Mouse (Mus musculus) G1E (cell line): Measurements from ENCODE around the gene Clec1a. TPM values are rescaled to one million over a fixed set of nuclear protein-coding genes. Genes with fewer than 3 reads are reported as not detected.

ENCODE experiments used
- ATAC-seq: 2 replicates; pipeline ENCODE4 v1.8.0; 2016; ENCODE audit warnings: mild to moderate bottlenecking; ENCODE audit not compliant: insufficient number of reproducible peaks, poor library complexity, low FRiP score, severe bottlenecking; ENCODE audit errors: extremely low read depth
- DNase-seq: peaks from one replicate; pipeline ENCODE4 v3.0.0; 2012; ENCODE audit warnings: low spot score
- H3K27me3 ChIP-seq: 2 replicates; pipeline ENCODE4 v1.6.1; 2012; ENCODE audit warnings: mild to moderate bottlenecking, low read length, inconsistent platforms; ENCODE audit not compliant: insufficient read depth
- H3K36me3 ChIP-seq: replicated peaks from 2 replicates; pipeline ENCODE3; 2012; ENCODE audit warnings: mild to moderate bottlenecking, inconsistent platforms
- H3K4me1 ChIP-seq: 2 replicates; pipeline ENCODE4 v1.6.1; 2012; ENCODE audit warnings: low read depth, low read length, inconsistent platforms, mixed read lengths; ENCODE audit not compliant: insufficient read depth
- H3K4me3 ChIP-seq: 2 replicates; pipeline ENCODE4 v1.5.1; 2012; ENCODE audit warnings: low read depth, mild to moderate bottlenecking, inconsistent platforms, low read length, moderate library complexity, mixed read lengths
- H3K9me3 ChIP-seq: replicated peaks from 2 replicates; pipeline ENCODE4 v1.6.1; 2012; ENCODE audit warnings: inconsistent platforms
- CTCF ChIP-seq: IDR thresholded peaks from 2 replicates; pipeline ENCODE4 v1.5.1; 2012; ENCODE audit warnings: low read depth, low read length, inconsistent platforms, mixed read lengths
- GATA1 ChIP-seq: IDR thresholded peaks from 2 replicates; pipeline ENCODE4 v1.6.1; 2012; ENCODE audit warnings: borderline replicate concordance, low read length, inconsistent platforms, mixed read lengths
- GATA2 ChIP-seq: IDR thresholded peaks from 2 replicates; pipeline ENCODE4 v1.6.1; 2012; ENCODE audit warnings: low read depth, low read length, inconsistent platforms, borderline replicate concordance
- POLR2AphosphoS5 ChIP-seq: IDR thresholded peaks from 2 replicates; pipeline ENCODE4 v1.6.1; 2012; ENCODE audit warnings: low read depth, low read length, inconsistent platforms; ENCODE audit not compliant: insufficient replicate concordance
- TAL1 ChIP-seq: conservative IDR thresholded peaks from 2 replicates; pipeline ENCODE4 v1.6.1; 2012; ENCODE audit warnings: low read depth, low read length, inconsistent platforms, mixed read lengths
- polyA plus RNA-seq: library from polyadenylated mRNA; stranded (reverse); fragments of >175 nt; gene quantifications from 2 replicates; pipeline ENCODE4 v1.2.3, GENCODE M21; 2012
- total RNA-seq, 2 experiments: library from RNA; stranded (forward) in 1 of 2; stranded (reverse) in 1 of 2; fragments of 200-1000 nt in 1 of 2; fragments of >200 nt in 1 of 2; fragmentation: Nextera tagmentation in 1 of 2; gene quantifications; 2 replicates each; pipeline ENCODE4 v1.2.3; 2014 to 2017

Gene Clec1a
- total and polyA plus RNA-seq, 3 experiments: 0.05 TPM; not detected in 2

DNA sequence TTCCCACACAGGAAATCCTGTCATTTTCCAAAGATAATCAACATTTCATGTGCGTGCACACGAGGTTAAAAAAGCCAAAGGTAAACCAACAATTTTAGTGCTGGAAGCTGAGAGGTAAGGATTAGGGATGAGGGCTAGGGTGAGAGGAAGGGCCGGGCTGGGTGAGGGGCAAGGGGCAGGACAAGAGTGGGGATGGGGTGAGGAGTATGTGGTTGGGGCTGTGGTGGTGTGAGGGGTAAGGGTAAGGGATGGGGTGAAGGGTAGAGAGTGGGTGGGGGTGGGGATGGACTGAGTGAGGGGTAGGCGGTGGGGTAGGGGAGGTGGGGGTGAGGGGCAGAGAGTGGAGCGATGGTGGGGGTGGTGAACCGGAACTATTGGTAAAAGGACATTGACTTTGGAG is 58.1 kb downstream of the Clec1a start:
- no peak for DNase-seq
- TF ChIP-seq GATA2: no peak
- TF ChIP-seq GATA1: no peak
- TF ChIP-seq CTCF: no peak
- no peak for TF ChIP-seq POLR2AphosphoS5
- no peak for TF ChIP-seq TAL1
- Histone ChIP-seq H3K4me3 (no peak overlapping the region), H3K9me3 (no peaks in the 10 kb centered on the region), H3K36me3 (no peaks in the 10 kb centered on the region), H3K27me3 (no peaks in the 10 kb centered on the region), H3K4me1 (no peaks in the 10 kb centered on the region)
- no peak for ATAC-seq

GRCm38 (mm10) chr6:129393087-129393720 is 58.6 kb downstream of the Clec1a start:
- DNase-seq (no peak), ATAC-seq (no peak)
- no peaks in the 10 kb centered on the region for H3K27me3 ChIP-seq
- no peaks in the 10 kb centered on the region for H3K9me3 ChIP-seq
- H3K36me3 ChIP-seq: no peaks in the 10 kb centered on the region
- TF ChIP-seq TAL1 (no peak), CTCF (no peak), POLR2AphosphoS5 (no peak), GATA2 (no peak), GATA1 (no peak)
- no peak overlapping the region for H3K4me3 ChIP-seq
- no peaks in the 10 kb centered on the region for H3K4me1 ChIP-seq

GRCm38 (mm10) chr6:129385774-129386173 is 66.0 kb downstream of the Clec1a start, which contains the start of gene Clec12b:
TSS of gene Clec12b (minus strand) at chr6:129385874.
- no peak for ATAC-seq
- no peak for DNase-seq
- no peak for TF ChIP-seq GATA2
- TF ChIP-seq CTCF: no peak
- no peak for TF ChIP-seq TAL1
- TF ChIP-seq GATA1: no peak
- TF ChIP-seq POLR2AphosphoS5: no peak
- Histone ChIP-seq H3K4me3 (no peak within 1 kb of the TSS), H3K27me3 (no peaks in the 10 kb centered on the region), H3K4me1 (no peaks in the 10 kb centered on the region), H3K9me3 (no peaks in the 10 kb centered on the region), H3K36me3 (no peaks in the 10 kb centered on the region)

- no peak for TF ChIP-seq POLR2AphosphoS5
- no peak for TF ChIP-seq CTCF
- no peak for TF ChIP-seq TAL1
- no peak for TF ChIP-seq GATA2
- no peak for TF ChIP-seq GATA1
- Histone ChIP-seq H3K4me1 (no peaks in the 10 kb centered on the region), H3K4me3 (no peak overlapping the region), H3K27me3 (no peaks in the 10 kb centered on the region), H3K9me3 (no peaks in the 10 kb centered on the region), H3K36me3 (no peaks in the 10 kb centered on the region)
- DNase-seq (no peak), ATAC-seq (no peak)
Measured at GRCm38 (mm10) chr6:129385000-129385399, 66.8 kb downstream of the Clec1a start.

DNA sequence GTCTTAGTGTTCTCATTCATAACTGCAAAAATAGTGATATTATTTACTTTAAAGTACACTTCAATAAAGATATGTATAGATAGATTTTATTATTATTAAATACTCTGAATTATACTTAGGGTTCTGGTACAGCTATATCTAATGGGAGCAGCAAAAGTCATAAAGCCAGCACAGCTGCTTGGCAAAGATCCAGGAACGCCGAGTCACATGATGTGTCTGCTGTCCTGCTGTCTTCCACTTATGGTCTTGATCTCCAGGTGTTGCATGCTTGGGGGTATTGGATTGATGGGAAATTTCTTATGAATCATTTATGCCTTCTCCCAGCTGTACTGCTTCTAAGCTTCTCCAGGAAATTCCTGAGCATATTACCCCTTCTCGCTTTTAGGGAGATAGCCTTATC is 68.3 kb downstream of the Clec1a start:
- no peak for TF ChIP-seq CTCF
- no peak for TF ChIP-seq POLR2AphosphoS5
- TF ChIP-seq TAL1: no peak
- no peak for TF ChIP-seq GATA1
- TF ChIP-seq GATA2: no peak
- no peaks in the 10 kb centered on the region for H3K4me1 ChIP-seq
- no peaks in the 10 kb centered on the region for H3K9me3 ChIP-seq
- H3K27me3 ChIP-seq: no peaks in the 10 kb centered on the region
- no peaks in the 10 kb centered on the region for H3K36me3 ChIP-seq
- no peak for ATAC-seq
- H3K4me3 ChIP-seq: no peak overlapping the region
- no peak for DNase-seq

- ATAC-seq: no peak
- Histone ChIP-seq H3K27me3 (no peaks in the 10 kb centered on the region), H3K36me3 (no peaks in the 10 kb centered on the region)
Measured at GRCm38 (mm10) chr6:129381736-129382135, 70.1 kb downstream of the Clec1a start.

DNA sequence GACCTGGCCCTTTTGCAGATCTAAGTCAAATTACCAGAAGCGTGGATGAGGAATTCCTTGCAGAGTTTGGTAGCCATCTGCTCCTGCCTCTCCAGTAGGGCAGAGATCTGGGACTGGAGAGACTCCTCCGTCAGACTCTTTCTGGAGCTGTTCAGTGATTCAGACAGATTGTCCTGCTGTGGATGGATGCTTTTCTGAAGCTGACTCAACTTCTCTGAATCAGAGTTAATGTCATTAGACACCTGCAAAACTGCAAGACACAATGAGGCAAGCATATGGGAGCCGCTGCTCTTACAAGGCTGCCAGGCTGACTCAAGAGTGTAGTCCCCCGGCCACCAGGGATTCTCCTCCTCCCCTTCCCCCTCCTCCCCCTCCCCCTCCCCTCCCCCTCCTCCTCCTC is 71.3 kb downstream of the Clec1a start:
- no peak for DNase-seq
- Histone ChIP-seq H3K4me3 (no peak overlapping the region), H3K36me3 (no peaks in the 10 kb centered on the region), H3K27me3 (no peaks in the 10 kb centered on the region), H3K4me1 (no peaks in the 10 kb centered on the region), H3K9me3 (no peaks in the 10 kb centered on the region)
- TF ChIP-seq TAL1 (no peak), POLR2AphosphoS5 (no peak), GATA2 (no peak), GATA1 (no peak), CTCF (no peak)
- ATAC-seq: no peak

More at GRCm38 (mm10) chr6:129381736-129382135, 70.1 kb downstream of the Clec1a start:
- DNase-seq: no peak
- Histone ChIP-seq H3K4me3 (no peak overlapping the region), H3K4me1 (no peaks in the 10 kb centered on the region), H3K9me3 (no peaks in the 10 kb centered on the region)
- TF ChIP-seq CTCF (no peak), GATA1 (no peak), GATA2 (no peak), TAL1 (no peak), POLR2AphosphoS5 (no peak)
